Mouse (Mus musculus) frontal cortex, postnatal 25 days (tissue): ENCODE measurements around the gene Arfgap3.
"Not testable (repeated sequence)": the region's sequence is repeated elsewhere in the genome, so short reads cannot be mapped to it uniquely, and the experiment has no call there.

Experiments
- DNase-seq, 2 experiments: peaks; one replicate each; pipeline ENCODE4 v3.0.0; 2022; ENCODE audit warnings: low spot score in 2 of 2

The Arfgap3 gene

DNA sequence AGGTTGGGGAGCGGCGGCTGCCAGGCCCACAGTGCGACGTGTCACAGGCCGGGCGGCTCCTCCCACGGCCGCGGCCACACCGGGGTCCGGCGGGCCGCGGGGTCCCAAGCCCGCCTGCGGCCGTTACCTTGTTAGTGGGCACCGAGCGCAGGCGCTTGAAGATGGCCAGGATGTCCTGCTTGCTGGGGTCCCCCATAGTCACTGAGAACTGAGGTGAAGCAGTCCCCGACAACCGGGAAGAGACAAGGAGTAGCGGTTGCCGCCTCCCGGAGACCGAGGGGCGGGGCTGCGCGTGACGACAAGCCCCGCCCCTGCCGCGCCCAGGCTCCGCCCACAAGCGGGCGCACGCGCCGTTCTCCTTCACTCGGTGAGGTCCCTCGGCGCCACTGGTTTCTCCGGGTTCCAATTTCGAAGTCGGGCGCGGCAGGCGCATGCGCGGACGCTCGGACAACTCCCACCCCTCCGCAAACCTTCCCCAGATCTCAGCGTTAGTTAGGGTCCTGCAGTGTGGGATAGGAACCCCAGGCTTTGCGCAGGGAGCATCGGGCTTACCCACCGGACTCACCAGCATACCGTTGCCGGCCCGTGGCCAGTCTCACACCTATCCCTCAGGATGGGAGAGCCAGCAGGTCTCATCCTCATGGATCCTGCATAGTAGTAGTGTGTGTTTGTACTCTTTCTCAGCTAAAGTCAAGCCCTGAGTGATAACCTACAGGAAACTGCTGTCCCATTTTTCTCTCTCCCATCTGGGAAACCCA is at the start of gene Arfgap3:
Gene Arfgap3 (minus strand): TSS at position 294 of the 758 bp plus-strand sequence.
- DNase-seq = peak; percentile 93 to 94

DNA sequence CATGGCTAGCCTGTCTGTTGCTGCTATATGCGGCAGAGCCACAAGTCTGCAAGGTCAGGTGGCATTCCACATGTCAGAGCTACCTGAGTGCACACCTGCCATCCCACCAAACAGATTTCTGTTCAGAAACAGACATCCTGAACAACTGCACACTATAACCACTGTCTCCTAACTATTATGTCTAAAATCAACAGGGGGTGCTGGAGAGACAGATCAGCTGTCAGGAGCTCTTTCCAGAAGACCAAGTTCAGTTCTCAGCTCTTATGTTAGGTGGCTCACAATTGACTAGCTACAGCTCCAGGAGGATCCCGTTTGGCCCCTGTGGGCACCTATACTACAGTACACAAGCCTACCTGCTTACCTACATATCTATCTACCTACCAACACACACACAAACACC is 42.7 kb upstream of the Arfgap3 start:
- no peak for DNase-seq

GRCm38 (mm10) chr15:83387911-83388310 is 37.9 kb upstream of the Arfgap3 start:
- no peak for DNase-seq

DNA sequence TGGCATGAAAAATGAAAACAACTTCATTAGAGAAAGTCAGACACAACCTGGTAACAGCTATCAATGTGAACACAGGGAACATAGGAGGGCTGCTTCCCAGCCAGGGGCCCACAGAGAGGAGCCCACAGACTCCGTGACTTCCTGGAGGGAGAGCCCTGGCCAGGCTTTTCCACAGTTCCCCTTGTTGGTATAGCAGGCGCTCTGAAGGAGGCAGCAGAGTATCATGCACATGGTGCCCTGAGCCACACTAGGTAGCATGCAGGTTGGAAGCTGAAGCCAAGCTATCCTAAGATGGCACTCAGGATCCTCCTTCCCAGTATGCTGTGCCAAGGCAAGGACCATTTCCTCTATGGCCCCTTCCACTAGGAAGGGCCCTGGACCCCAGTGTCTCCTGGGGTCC is 33.6 kb upstream of the Arfgap3 start:
- no peak for DNase-seq

DNA sequence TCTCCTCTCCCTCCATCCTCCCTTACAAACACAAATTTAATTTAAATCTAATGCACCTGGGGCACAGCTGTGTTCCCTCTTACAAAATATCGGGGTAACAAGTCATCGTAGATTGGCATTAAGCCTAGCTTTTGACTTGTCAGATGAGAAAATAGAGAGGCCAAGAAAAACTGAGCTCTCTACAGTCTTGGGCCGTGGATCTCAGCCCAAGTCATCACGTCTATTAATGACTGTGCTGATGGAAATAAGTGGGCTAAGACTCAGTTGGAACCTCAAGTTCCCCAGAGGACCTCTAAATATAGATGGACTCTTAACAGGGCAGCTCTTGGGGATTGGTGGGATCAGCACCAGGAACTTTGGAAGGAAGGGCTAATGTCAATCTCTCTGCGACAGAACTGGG is 33.1 kb upstream of the Arfgap3 start:
- no peak for DNase-seq

DNA sequence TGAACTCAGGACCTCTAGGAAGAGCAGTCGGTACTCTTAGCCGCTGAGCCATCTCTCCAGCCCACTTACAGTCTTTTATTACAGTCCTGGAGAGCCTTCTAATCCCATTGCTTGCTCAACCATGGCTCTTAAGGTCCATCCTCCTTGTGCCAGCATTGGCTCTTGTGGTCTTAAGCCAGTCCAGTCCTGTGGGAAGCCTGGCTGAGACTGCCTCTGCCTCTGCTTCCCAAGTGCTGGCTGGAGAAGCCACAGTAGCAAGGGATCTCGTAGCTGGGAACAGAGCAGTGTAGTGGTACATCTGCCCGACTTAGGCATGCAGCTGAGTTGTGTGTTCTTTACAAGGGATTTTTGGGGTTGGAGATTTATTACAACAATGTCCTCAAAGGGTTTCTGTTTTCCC is 32.4 kb upstream of the Arfgap3 start:
- DNase-seq = no peak

GRCm38 (mm10) chr15:83377153-83377552 is 27.1 kb upstream of the Arfgap3 start:
- DNase-seq = no peak

- peak; percentile 26 to 42 for DNase-seq
Measured at GRCm38 (mm10) chr15:83375136-83375535, 25.1 kb upstream of the Arfgap3 start.

GRCm38 (mm10) chr15:83374076-83374475 is 24.0 kb upstream of the Arfgap3 start:
- no peak for DNase-seq

DNA sequence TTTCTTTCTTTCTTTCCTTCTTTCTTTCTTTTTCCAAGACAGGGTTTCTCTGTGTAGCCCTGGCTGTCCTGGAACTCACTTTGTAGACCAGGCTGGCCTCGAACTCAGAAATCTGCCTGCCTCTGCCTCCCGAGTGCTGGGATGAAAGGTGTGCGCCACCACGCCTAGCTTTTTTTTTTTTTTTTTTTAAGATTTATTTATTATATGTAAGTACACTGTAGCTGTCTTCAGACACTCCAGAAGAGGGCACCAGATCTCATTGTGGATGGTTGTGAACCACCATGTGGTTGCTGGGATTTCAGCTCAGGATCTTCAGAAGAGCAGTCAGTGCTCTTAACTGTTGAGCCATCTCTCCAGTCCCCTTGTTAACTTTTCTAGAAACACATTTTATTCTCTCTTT is 18.7 kb upstream of the Arfgap3 start:
- not testable (repeated sequence) for DNase-seq

GRCm38 (mm10) chr15:83368261-83368660 is 18.2 kb upstream of the Arfgap3 start:
- no peak for DNase-seq

GRCm38 (mm10) chr15:83366933-83367552 is 17.0 kb upstream of the Arfgap3 start:
- peak in 1 of 2 experiments; percentile 36 for DNase-seq

GRCm38 (mm10) chr15:83365697-83366096 is 15.7 kb upstream of the Arfgap3 start:
- no peak for DNase-seq

- DNase-seq = no peak
Measured at GRCm38 (mm10) chr15:83364194-83364593, 14.1 kb upstream of the Arfgap3 start.

DNA sequence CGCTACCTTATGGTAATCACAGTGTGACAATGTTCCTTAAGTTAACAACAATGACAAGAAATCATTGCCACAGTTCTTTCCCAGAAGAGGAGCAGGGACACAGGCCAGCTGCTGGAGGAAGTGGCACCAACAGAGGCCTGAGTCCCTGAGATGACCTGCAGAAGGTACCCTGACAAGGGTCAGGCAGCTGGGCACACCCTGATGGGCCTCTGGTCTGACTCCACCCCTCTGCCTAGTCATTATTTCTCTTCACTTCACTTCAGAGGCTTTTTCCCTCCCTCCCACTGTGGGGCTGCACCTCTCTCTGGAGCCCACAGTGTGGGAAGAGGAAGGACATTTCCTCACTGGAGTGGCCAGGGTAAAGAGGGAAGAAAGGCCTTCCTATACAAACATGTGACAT is 12.8 kb upstream of the Arfgap3 start:
- DNase-seq = not testable (repeated sequence)

DNA sequence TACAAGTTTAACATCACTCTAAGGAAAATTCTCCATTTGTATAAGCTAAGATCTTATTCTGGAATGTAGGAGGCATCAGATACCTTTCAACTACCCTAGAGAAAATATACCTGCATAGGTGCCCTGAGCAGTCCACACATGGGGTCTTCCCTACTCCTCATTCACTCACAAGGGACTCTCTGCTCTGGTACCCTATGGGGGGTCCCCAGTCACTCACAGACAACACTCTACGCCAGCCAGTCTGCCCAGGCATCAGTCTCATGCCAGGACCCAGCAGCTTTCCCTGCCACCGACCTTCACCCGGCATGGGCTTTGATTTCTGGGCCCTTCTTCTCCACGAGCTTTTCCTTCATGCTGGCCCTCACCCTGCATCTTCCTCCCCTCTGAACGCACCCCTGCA is 10.9 kb upstream of the Arfgap3 start:
- DNase-seq = not testable (repeated sequence)

GRCm38 (mm10) chr15:83360140-83360539 is 10.1 kb upstream of the Arfgap3 start:
- no peak for DNase-seq

- no peak for DNase-seq
Measured at GRCm38 (mm10) chr15:83358476-83358875, 8.4 kb upstream of the Arfgap3 start.

DNA sequence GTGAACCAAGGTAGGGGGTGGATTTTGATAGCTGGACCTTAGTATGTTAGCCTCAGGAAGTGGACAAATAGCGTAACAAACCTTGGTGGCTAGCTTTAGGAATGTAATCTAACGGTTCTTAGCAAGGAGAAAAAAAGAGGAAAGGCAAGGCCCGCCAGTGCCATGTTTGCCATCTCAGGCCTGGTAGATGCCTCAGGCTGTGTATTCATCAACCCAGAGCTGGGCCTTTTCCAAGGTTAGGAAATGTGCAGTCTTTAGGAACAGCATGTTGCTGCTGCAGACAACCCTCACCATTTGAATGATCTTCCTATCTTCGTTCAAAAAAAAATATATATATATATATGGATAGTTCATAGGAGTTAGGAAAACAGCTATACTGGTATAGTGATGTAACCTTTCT is 1.5 kb upstream of the Arfgap3 start:
- no peak for DNase-seq

DNA sequence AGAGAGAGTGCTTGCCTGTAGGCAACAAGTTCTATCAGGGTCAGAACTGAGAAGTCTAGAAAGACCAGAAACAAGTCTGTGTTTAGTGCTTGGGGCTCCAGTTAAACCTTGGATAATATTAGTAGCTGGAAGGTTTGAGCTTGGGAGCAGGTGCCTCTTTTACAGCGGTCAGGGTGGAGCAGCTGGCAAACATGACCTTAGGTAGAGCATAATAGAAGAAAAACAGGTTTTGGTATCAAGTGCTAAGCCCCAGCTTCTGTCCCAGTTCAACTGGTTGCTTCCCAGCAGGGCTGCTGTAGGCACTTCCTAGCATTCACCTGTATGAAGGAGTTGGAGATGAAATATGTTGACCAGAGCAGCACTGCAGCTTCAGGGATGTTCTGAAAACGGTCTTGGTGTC is 812 bp upstream of the Arfgap3 start:
- DNase-seq = no peak

DNA sequence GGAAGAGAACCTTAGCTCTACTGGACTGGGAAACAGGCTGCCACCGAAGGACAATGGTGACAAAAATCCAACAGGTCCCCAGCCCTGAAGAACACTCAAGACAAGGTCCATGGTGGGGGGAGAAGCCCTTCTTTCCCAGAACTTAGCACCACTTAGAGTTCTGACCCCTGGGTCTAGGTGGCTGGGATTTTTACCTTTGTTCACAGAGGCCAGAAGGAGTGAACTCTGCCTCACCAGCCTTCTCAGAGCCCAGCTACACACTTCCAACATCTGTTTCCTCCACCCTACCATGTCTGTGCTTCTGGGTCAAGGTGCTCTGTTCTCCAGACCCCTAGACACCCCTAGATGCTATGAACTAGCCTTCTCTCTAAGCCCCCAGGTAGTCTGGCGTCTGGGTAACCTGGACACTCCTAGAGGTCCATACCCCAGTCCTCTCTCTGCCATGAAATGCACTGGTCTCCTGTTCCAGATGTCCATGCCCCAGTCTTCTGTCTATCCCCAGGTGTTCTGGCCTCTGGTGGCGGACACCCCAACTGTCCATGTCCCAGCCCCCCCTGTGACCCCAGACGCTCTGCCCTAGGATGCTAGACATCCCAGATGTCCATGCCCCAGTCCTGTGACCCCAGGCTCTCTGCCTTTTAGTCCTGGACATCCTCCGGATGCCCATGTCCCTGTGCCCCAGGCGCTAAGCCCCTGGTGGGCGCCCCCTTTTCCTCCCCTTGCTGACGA is 658 bp downstream of the Arfgap3 start:
- no peak for DNase-seq

- DNase-seq = no peak
Measured at GRCm38 (mm10) chr15:83348747-83349146, 1.3 kb downstream of the Arfgap3 start.
